Mouse (Mus musculus) mouse embryonic stem cell (cell line): ENCODE data around the gene Dnajc14.
"Not testable (repeated sequence)": the region's sequence is repeated elsewhere in the genome, so short reads cannot be mapped to it uniquely, and the experiment has no call there.

Experiments
- in situ Hi-C, 2 experiments: fragments of 300-500 bp; cut with MboI; formaldehyde crosslinking; loops; 1 replicate in 1 of 2; 3 replicates in 1 of 2; pipeline ENCODE4 v1.14.3; 2019 to 2020; ENCODE audit warnings: low sequenced_read_pairs in 2 of 2, low pct_unique_long_range_greater_than_20kb in 1 of 2, mixed read lengths in 1 of 2; ENCODE audit not compliant: unreplicated experiment in 1 of 2

Dnajc14 gene

GRCm38 (mm10) chr10:128807018-128807417 is 3.2 kb downstream of the Dnajc14 start:
- in situ Hi-C loops, result no loop called here

- in situ Hi-C loops, result no loop called here
These were observed 13.2 kb downstream of the Dnajc14 start, which contains the start of gene Sarnp for GRCm38 (mm10) chr10:128817033-128817432. Gene Sarnp (plus strand): TSS chr10:128817333.

- in situ Hi-C loops, result no loop called here
These were observed 16.4 kb downstream of the Dnajc14 start for GRCm38 (mm10) chr10:128820217-128820616.

- in situ Hi-C loops, result no loop called here
These were observed 17.6 kb downstream of the Dnajc14 start, which contains the start of gene Ormdl2 for GRCm38 (mm10) chr10:128821358-128822056. Gene Ormdl2 (minus strand): TSS chr10:128821645.

GRCm38 (mm10) chr10:128822135-128822534 is 18.3 kb downstream of the Dnajc14 start:
- in situ Hi-C loops, result no loop called here

- in situ Hi-C loops, result not testable (repeated sequence)
These were observed 19.2 kb downstream of the Dnajc14 start for GRCm38 (mm10) chr10:128823087-128823486.

- in situ Hi-C loops, result no loop called here
These were observed 20.0 kb downstream of the Dnajc14 start for GRCm38 (mm10) chr10:128823821-128824220.

GRCm38 (mm10) chr10:128837400-128837799 is 33.5 kb downstream of the Dnajc14 start:
- in situ Hi-C loops, result no loop called here

- in situ Hi-C loops, result no loop called here
These were observed 35.6 kb downstream of the Dnajc14 start for GRCm38 (mm10) chr10:128839434-128839833.

- in situ Hi-C loops, result no loop called here
These were observed 36.8 kb downstream of the Dnajc14 start for GRCm38 (mm10) chr10:128840612-128841011.

- in situ Hi-C loops, result no loop called here
These were observed 39.4 kb downstream of the Dnajc14 start for GRCm38 (mm10) chr10:128843260-128843659.

- in situ Hi-C loops, result no loop called here
These were observed 41.7 kb downstream of the Dnajc14 start for GRCm38 (mm10) chr10:128845516-128845915.

- in situ Hi-C loops, result no loop called here
These were observed 42.8 kb downstream of the Dnajc14 start for GRCm38 (mm10) chr10:128846664-128847063.

- in situ Hi-C loops, result no loop called here
These were observed 44.6 kb downstream of the Dnajc14 start for GRCm38 (mm10) chr10:128848426-128848825.

- in situ Hi-C loops, result no loop called here
These were observed 46.5 kb downstream of the Dnajc14 start for GRCm38 (mm10) chr10:128850339-128850738.

GRCm38 (mm10) chr10:128861176-128861575 is 57.3 kb downstream of the Dnajc14 start:
- in situ Hi-C loops, result no loop called here

GRCm38 (mm10) chr10:128866042-128866441 is 62.2 kb downstream of the Dnajc14 start:
- in situ Hi-C loops, result no loop called here

GRCm38 (mm10) chr10:128866518-128866917 is 62.7 kb downstream of the Dnajc14 start:
- in situ Hi-C loops, result no loop called here
